Comparison of ENCODE assay signal across 23 mouse cellular contexts in genomic region chr8:56915989-56916388, GRCm38 (mm10).
DNase-seq lines count a peak whose midpoint lies in the region.
"Had no signal": no experiment of that assay in that cellular context is flagged by ENCODE, and none has a peak within 500 bp of the region (broad histone marks: within the 10 kb centered on the region; RNA-seq: fewer than 3 reads in every experiment).

No protein-coding gene starts in this region.

- WGBS in limb, embryonic 10.5 days = 40% methylated on average over 5 of the region's 5 CpGs

- no peaks in the 10 kb centered on the region for H3K9me3 ChIP-seq in limb, embryonic 10.5 days (replicated peaks)
- H3K9me3 ChIP-seq: embryonic facial prominence, embryonic 13.5 days; embryonic facial prominence, embryonic 15.5 days; forebrain, embryonic 10.5 days; forebrain, embryonic 12.5 days; G1E had no signal

- peaks cover 24% of the 10 kb centered on the region for H3K4me1 ChIP-seq in limb, embryonic 10.5 days
- H3K4me1 ChIP-seq: embryonic facial prominence, embryonic 13.5 days; embryonic facial prominence, embryonic 15.5 days; forebrain, embryonic 10.5 days; forebrain, embryonic 12.5 days had no signal

- peak; percentile 7 for DNase-seq in embryo, embryonic 10 days (ENCODE audit: low spot score)
- no peak for DNase-seq in embryo, embryonic 10.5 days (ENCODE audit: low spot score)
- peak; percentile 48 for DNase-seq in limb, embryonic 10.5 days (ENCODE audit: low spot score)
- no peak for DNase-seq in kidney, postnatal 10 days
- DNase-seq in adrenal gland, adult 8-10 months = no peak
- DNase-seq: adrenal gland, postnatal 10 days; adrenal gland, postnatal 25 days; B cell, adult 2 months; cerebellum, adult 11 months; cerebellum, adult 18-20 months; cerebellum, adult 8-10 months; cerebellum, adult 9-11 months; cerebellum, postnatal 14 days; cerebellum, postnatal 36 days; embryo, embryonic 11 days had no signal

- H3K27me3 ChIP-seq in limb, embryonic 10.5 days (ENCODE audit: low read depth, poor library complexity, severe bottlenecking) = no peaks in the 10 kb centered on the region
- H3K27me3 ChIP-seq: CH12.LX; embryonic facial prominence, embryonic 13.5 days; embryonic facial prominence, embryonic 15.5 days; forebrain, embryonic 12.5 days; Patski had no signal

- H3K36me3 ChIP-seq in limb, embryonic 10.5 days = no peaks in the 10 kb centered on the region
- H3K36me3 ChIP-seq: embryonic facial prominence, embryonic 13.5 days; embryonic facial prominence, embryonic 15.5 days; forebrain, embryonic 10.5 days; forebrain, embryonic 12.5 days; G1E had no signal

- H3K4me3 ChIP-seq in limb, embryonic 10.5 days = peak overlapping the region; percentile 15; the same call in 1 of the 2 replicates
- H3K4me3 ChIP-seq: embryonic facial prominence, embryonic 13.5 days; embryonic facial prominence, embryonic 15.5 days; erythroblast, embryonic 14.5 days; forebrain, embryonic 10.5 days; forebrain, embryonic 12.5 days had no signal

- H3K27ac ChIP-seq in limb, embryonic 10.5 days = peak overlapping the region; percentile 76
- H3K27ac ChIP-seq: embryonic facial prominence, embryonic 13.5 days; embryonic facial prominence, embryonic 15.5 days; forebrain, embryonic 10.5 days; forebrain, embryonic 12.5 days had no signal

Comparison
In these comparisons a context has a peak if more than half of its experiments do, and no peak if none do; other contexts are left out.
1. DNase-seq: peak in embryo, embryonic 10 days (single experiment) and limb, embryonic 10.5 days (single experiment); none in embryo, embryonic 10.5 days (single experiment), kidney, postnatal 10 days (single experiment) and adrenal gland, adult 8-10 months (single experiment).